Mouse (Mus musculus) intestine, embryonic 14.5 days (tissue): ENCODE data around the gene Lsr. TPM values are rescaled to one million over a fixed set of nuclear protein-coding genes. Genes with fewer than 3 reads are reported as not detected.

Experiments
- ATAC-seq: fragments of 200-750 bp; cut with Nextera tagmentation; replicated peaks from 2 replicates; pipeline ENCODE4 v1.8.0; 2017; ENCODE audit warnings: low read depth, moderate number of reproducible peaks, moderate TSS enrichment, moderate library complexity; ENCODE audit not compliant: low FRiP score, low TSS enrichment
- DNase-seq: peaks from one replicate; pipeline ENCODE4 v3.0.0-alpha.2; 2018; ENCODE audit warnings: low spot score
- H3K27ac ChIP-seq: fragments of 300-500 bp; sonication (generic); 2 replicates; pipeline ENCODE4 v1.5.1; 2014; ENCODE audit warnings: low read depth, mild to moderate bottlenecking, control low read depth
- H3K27me3 ChIP-seq: fragments of 300-500 bp; sonication (generic); replicated peaks from 2 replicates; pipeline ENCODE4 v1.6.1; 2014; ENCODE audit warnings: low read length, control low read depth; ENCODE audit not compliant: control insufficient read depth, insufficient read depth
- H3K36me3 ChIP-seq: fragments of 300-500 bp; sonication (generic); 2 replicates; pipeline ENCODE4 v1.6.1; 2014; ENCODE audit warnings: low read length, control low read depth; ENCODE audit not compliant: control insufficient read depth, insufficient read depth
- H3K4me1 ChIP-seq: fragments of 300-500 bp; sonication (generic); replicated peaks from 2 replicates; pipeline ENCODE4 v1.6.1; 2014; ENCODE audit warnings: low read length, control low read depth, mixed read lengths; ENCODE audit not compliant: control insufficient read depth, insufficient read depth
- H3K4me2 ChIP-seq: fragments of 300-500 bp; sonication (generic); 2 replicates; pipeline ENCODE4 v1.6.1; 2014; ENCODE audit warnings: low read length
- H3K4me3 ChIP-seq: fragments of 300-500 bp; sonication (generic); 2 replicates; pipeline ENCODE4 v1.5.1; 2014; ENCODE audit warnings: low read depth, low read length, control low read depth, mixed read lengths
- H3K9ac ChIP-seq: fragments of 300-500 bp; sonication (generic); 2 replicates; pipeline ENCODE4 v1.6.1; 2014; ENCODE audit warnings: mild to moderate bottlenecking, low read length
- H3K9me3 ChIP-seq: fragments of 300-500 bp; sonication (generic); 2 replicates; pipeline ENCODE4 v1.6.1; 2016; ENCODE audit warnings: low read length, control low read depth; ENCODE audit not compliant: control insufficient read depth
- WGBS: fragments of 180-500 bp; shearing (Covaris S2); extraction: QIAGEN DNeasy Blood & Tissue Kit; methylation state at CpG from one replicate; pipeline ENCODE4 v1.1.7; 2014; 5-methylcytosine and 5-hydroxymethylcytosine counted together
- polyA plus RNA-seq: library from polyadenylated mRNA; unstranded; fragments of >200 nt; fragmentation: Nextera tagmentation; extraction: Ambion mirVana; gene quantifications from 2 replicates; pipeline ENCODE4 v1.2.1, GENCODE M21; 2014

The Lsr gene
- polyA plus RNA-seq, 1 experiment from 2014 or later: 135 TPM

DNA sequence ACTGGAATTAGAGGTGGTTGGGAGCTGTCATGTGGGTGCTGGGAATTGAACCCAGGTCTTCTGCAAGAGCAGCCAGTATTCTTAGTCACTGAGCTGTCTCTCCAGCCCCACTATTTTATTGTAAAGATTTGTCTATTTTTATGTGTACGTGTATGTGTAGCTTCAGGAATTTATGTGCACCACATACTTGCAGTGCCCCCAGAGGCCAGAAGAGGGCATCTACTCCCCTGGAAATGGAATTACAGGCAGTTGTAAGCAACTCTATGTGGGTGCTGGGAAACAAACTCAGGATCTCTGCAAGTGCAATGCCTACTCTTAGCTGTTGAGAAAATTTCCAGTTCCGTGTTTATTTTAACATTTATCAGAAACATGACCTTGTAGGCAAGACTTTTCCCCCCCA is 23.2 kb upstream of the Lsr start:
- H3K9ac ChIP-seq: no peak overlapping the region
- H3K36me3 ChIP-seq: no peaks in the 10 kb centered on the region
- no peak overlapping the region for H3K4me3 ChIP-seq
- no peak overlapping the region for H3K27ac ChIP-seq
- H3K27me3 ChIP-seq: no peaks in the 10 kb centered on the region
- peaks cover 6% of the 10 kb centered on the region; the same call in 1 of the 2 replicates for H3K9me3 ChIP-seq
- ATAC-seq (no peak), DNase-seq (no peak)
- H3K4me1 ChIP-seq: peaks cover 10% of the 10 kb centered on the region
- 93% methylated on average over 2 of the region's 2 CpGs for WGBS
- H3K4me2 ChIP-seq: no peak overlapping the region

GRCm38 (mm10) chr7:30993986-30994385 is 20.7 kb upstream of the Lsr start:
- H3K27me3 ChIP-seq: no peaks in the 10 kb centered on the region
- ATAC-seq: no peak
- no peak overlapping the region for H3K4me3 ChIP-seq
- no peak for DNase-seq
- H3K36me3 ChIP-seq: no peaks in the 10 kb centered on the region
- no peak overlapping the region for H3K9ac ChIP-seq
- H3K9me3 ChIP-seq: peaks cover 6% of the 10 kb centered on the region; the same call in 1 of the 2 replicates
- H3K4me1 ChIP-seq: no peaks in the 10 kb centered on the region
- WGBS: 93% methylated on average over 5 of the region's 5 CpGs
- no peak overlapping the region for H3K4me2 ChIP-seq
- no peak overlapping the region for H3K27ac ChIP-seq

- 66% methylated on average over 5 of the region's 5 CpGs for WGBS
- no peak overlapping the region for H3K4me3 ChIP-seq
- no peak overlapping the region for H3K27ac ChIP-seq
- no peaks in the 10 kb centered on the region for H3K4me1 ChIP-seq
- no peak overlapping the region for H3K4me2 ChIP-seq
- peaks cover 6% of the 10 kb centered on the region; the same call in 1 of the 2 replicates for H3K9me3 ChIP-seq
- DNase-seq (no peak), ATAC-seq (no peak)
- H3K9ac ChIP-seq: no peak overlapping the region
- H3K27me3 ChIP-seq: no peaks in the 10 kb centered on the region
- no peaks in the 10 kb centered on the region for H3K36me3 ChIP-seq
Measured at GRCm38 (mm10) chr7:30992148-30992547, 18.9 kb upstream of the Lsr start.

GRCm38 (mm10) chr7:30988519-30989162 is 15.4 kb upstream of the Lsr start:
- WGBS: 80% methylated on average over 4 of the region's 4 CpGs
- H3K27me3 ChIP-seq: no peaks in the 10 kb centered on the region
- H3K4me3 ChIP-seq: no peak overlapping the region
- no peaks in the 10 kb centered on the region for H3K36me3 ChIP-seq
- H3K4me2 ChIP-seq: no peak overlapping the region
- H3K9ac ChIP-seq: no peak overlapping the region
- ATAC-seq (no peak), DNase-seq (no peak)
- H3K9me3 ChIP-seq: no peaks in the 10 kb centered on the region
- no peak overlapping the region for H3K27ac ChIP-seq
- H3K4me1 ChIP-seq: no peaks in the 10 kb centered on the region

DNA sequence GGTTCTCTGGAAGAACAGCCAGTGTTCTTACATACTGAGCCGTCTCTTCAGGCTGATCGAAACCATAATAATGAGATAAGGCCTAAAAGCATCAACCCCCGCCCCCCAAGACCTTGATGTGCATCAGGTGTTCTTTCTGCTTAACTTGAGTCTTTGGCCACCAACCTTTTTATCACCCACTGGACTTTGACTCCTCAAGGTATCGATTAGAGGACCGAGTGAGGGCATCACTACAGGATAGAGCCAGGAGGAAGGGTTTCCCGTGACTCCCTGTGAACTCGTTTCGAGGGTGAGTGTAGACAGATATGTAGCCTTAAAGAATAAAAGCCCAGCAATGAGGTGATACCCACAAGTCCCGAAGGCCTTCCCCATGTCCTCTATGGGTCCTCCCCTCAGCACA is 12.1 kb upstream of the Lsr start:
- Histone ChIP-seq H3K27ac (no peak overlapping the region), H3K9ac (no peak overlapping the region), H3K27me3 (no peaks in the 10 kb centered on the region), H3K36me3 (no peaks in the 10 kb centered on the region), H3K4me3 (no peak overlapping the region), H3K9me3 (no peaks in the 10 kb centered on the region), H3K4me2 (no peak overlapping the region), H3K4me1 (no peaks in the 10 kb centered on the region)
- WGBS: 82% methylated on average over 9 of the region's 9 CpGs
- DNase-seq (no peak), ATAC-seq (no peak)

DNA sequence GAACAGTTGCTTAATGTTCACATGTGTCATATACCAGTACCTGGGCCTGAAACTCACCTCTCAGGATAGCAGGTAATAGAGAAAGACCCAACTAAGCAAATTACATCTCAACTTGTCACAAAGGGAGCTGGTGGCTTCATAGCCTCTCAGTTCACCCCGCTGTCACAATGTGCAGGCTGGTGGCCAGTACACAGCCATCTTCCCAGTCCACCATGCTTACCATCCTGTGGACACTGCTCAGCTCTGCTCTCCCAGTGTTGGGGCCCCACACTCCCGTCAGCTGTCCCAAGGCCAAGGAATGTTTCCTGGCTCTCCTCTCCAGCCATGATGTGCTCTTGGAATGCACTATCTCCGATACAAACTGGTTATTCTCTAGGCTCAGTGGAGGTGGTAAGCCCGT is 8.4 kb upstream of the Lsr start:
- H3K36me3 ChIP-seq: no peaks in the 10 kb centered on the region
- H3K9ac ChIP-seq: no peak overlapping the region
- no peaks in the 10 kb centered on the region for H3K4me1 ChIP-seq
- no peak overlapping the region for H3K4me3 ChIP-seq
- no peaks in the 10 kb centered on the region for H3K9me3 ChIP-seq
- H3K27me3 ChIP-seq: no peaks in the 10 kb centered on the region
- no peak for DNase-seq
- no peak overlapping the region for H3K4me2 ChIP-seq
- no peak for ATAC-seq
- no peak overlapping the region for H3K27ac ChIP-seq
- 92% methylated on average over 4 of the region's 4 CpGs for WGBS

DNA sequence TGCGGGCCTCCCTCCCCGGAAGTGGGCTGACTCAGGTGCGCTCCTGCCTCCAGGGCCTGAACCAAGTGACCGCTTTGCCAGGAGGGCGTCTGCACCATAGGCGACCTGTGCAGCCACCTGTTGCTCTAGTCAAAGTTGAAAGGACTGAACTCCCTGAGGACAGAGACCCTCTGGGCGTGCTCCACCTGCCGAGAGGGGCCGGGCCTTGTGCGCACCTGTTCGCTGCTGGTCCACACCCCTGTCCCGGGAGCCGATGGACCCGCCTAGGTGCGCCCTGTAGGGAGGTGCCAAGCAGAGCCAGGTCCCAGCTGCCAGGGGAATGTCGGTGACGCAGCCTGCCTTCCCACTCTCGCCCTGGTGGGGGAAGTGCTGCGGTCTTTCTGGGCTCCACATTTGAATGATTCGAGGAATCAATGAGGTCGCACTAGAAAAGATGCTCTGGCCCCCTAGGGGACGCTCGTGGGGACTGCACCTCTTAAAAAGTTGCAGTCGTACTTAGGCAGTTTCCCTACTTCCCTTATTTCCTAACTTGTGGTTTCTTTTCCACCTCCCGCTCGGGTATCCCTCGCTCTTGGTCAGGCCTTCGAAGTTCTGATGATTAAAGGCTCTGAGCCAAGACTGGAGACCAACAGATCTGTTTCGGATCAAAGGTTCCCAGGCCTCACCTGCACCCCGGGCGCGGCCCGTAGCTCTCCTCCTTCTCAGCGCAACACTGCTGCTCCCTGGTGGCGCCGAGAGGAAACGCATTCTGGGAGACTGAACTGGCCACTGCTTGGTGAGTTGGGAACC is 431 bp upstream of the Lsr start, which contains the start of gene Fam187b:
Gene Fam187b, plus strand, starts transcription at position 290 of the 789 bp plus-strand sequence.
- Histone ChIP-seq H3K36me3 (0 out of 2 replicates have a peak, but pooled peaks cover 8% of the 10 kb centered on the region), H3K9ac (peak within 1 kb of the TSS; percentile 66), H3K27me3 (0 out of 2 replicates have a peak, but pooled peaks cover 11% of the 10 kb centered on the region), H3K27ac (peak within 1 kb of the TSS; percentile 81), H3K4me2 (peak within 1 kb of the TSS; percentile 61), H3K9me3 (no peaks in the 10 kb centered on the region), H3K4me1 (no peaks in the 10 kb centered on the region; the same call in 1 of the 2 replicates), H3K4me3 (peak within 1 kb of the TSS; percentile 47)
- ATAC-seq (peak; percentile 94), DNase-seq (peak; percentile 96)
- under 1% methylated on average over 37 of the region's 37 CpGs for WGBS

DNA sequence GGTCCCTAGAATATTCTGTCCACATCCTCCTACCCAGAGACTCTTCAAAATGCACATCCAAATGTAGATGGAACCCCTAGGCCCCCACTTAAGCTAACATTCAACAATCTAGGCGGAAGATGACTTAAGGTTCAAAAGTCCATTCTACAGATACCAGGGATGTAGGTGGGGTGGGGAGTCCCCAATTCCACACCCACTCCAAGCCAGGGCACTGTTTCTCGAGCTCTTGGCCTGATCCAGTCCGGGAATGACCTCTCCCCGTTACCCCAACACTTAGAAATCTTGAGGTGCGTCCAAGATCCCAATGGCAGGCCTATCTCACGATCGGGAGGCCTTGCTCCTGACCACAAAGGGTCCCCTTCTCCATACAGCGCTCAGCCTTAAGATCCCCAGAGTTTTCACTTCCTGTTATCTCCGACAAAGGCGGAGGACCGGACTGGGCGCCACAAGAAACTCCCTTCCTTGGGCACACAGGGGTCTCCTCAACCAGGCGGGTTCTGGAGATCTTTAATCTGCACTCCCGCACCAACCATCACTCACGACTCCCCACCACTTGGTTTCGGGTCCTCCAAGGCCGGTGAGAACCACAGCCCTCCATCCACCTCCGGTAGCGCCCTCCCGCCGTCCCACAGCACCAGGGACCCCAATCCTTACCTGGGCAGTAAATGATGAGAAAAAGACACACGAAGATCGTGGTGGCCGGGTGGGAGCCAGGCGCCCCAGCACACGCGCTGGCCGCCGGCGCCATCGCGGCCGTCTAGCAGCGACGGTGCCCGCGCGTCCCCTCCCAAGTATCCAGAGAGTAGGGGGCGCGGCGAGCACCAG is 626 bp downstream of the Lsr start:
- Histone ChIP-seq H3K4me1 (no peaks in the 10 kb centered on the region; the same call in 1 of the 2 replicates), H3K36me3 (peaks cover 11% of the 10 kb centered on the region; the same call in 1 of the 2 replicates), H3K9ac (peak overlapping the region; percentile 66), H3K4me3 (peak overlapping the region; percentile 47), H3K27ac (peak overlapping the region; percentile 81), H3K4me2 (peak overlapping the region; percentile 61), H3K9me3 (no peaks in the 10 kb centered on the region), H3K27me3 (0 out of 2 replicates have a peak, but pooled peaks cover 11% of the 10 kb centered on the region)
- WGBS: 3% methylated on average over 41 of the region's 41 CpGs
- peak; percentile 41 for ATAC-seq
- no peak for DNase-seq
